In the genomic region with DNA sequence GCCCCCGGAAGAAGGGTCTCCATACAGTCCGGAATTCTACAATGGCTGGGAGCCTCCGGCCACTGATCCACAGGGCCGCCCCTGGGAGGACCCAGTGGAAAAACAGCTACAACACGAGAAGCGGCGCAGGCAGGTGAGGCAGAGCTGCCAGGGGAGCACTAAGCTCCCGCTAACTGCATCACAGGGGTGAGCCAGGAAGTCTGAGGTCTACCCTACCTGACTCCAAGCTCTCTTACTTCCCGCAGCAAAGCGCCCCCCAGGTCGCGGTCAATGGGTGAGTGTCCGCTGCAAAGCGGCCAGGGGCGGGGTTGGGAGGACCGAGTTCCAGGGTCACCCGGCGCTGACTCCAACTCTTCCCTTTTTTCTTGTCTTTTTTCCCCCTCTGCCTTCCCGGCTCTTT, we compare ENCODE assay signal across 26 mouse cellular contexts. TPM values are rescaled to one million over a fixed set of nuclear protein-coding genes. Genes with fewer than 3 reads are reported as not detected.
DNase-seq lines count a peak whose midpoint lies in the region; ATAC-seq and TF ChIP-seq lines count a peak whose summit lies in the region.
"Had no signal": no experiment of that assay in that cellular context is flagged by ENCODE, and none has a peak within 500 bp of the region (broad histone marks: within the 10 kb centered on the region; RNA-seq: fewer than 3 reads in every experiment).

No protein-coding gene starts in this region.

- TF ChIP-seq CTCF in E14TG2a.4 (conservative IDR thresholded peaks at IDR 0.05; ENCODE audit: low read length), result no peak
- no peak for TF ChIP-seq CTCF in left cerebral cortex, adult 2 months (IDR thresholded peaks at IDR 0.05)

- no peak for ATAC-seq in heart, embryonic 13.5 days (ENCODE audit: extremely low read depth, insufficient number of reproducible peaks, low FRiP score, low TSS enrichment)
- ATAC-seq in kidney, embryonic 16.5 days (ENCODE audit: low FRiP score, low TSS enrichment), result no peak
- ATAC-seq: forebrain, embryonic 16.5 days; inflammation-experienced regulatory T-cells, adult 6 months; lung, postnatal 0 days had no signal

- intact Hi-C loops in heart, postnatal 36 days (cut with DNase I), result loop anchor here (2.0 to 5.0 kb wide), 3 partner anchors 177 to 372 kb away; no protein-coding TSS in a partner anchor
- intact Hi-C loops in left cerebral cortex, adult 2 months (cut with DNase I), result loop anchor here (5.0 kb wide), 3 partner anchors 327 to 872 kb away; a partner anchor contains a TSS

- H3K4me2 ChIP-seq in heart, embryonic 13.5 days, result peak overlapping the region; percentile 52
- H3K4me2 ChIP-seq in kidney, embryonic 16.5 days (replicated peaks; ENCODE audit: low read depth, low read length), result peak overlapping the region; percentile 26; the same call in 1 of the 2 replicates
- H3K4me2 ChIP-seq: embryonic facial prominence, embryonic 15.5 days; hindbrain, embryonic 14.5 days; limb, embryonic 13.5 days; midbrain, embryonic 11.5 days had no signal

- H3K36me3 ChIP-seq in heart, embryonic 13.5 days, result no peaks in the 10 kb centered on the region
- no peaks in the 10 kb centered on the region; the same call in 1 of the 2 replicates for H3K36me3 ChIP-seq in kidney, embryonic 16.5 days (ENCODE audit: insufficient read depth, low read length)
- H3K36me3 ChIP-seq in E14TG2a.4 (ENCODE audit: insufficient read depth, low read length) (no peaks in the 10 kb centered on the region), ES-E14 (ENCODE audit: control insufficient read depth, insufficient read depth, low read length, poor library complexity, severe bottlenecking) (no peaks in the 10 kb centered on the region)
- H3K36me3 ChIP-seq: embryonic facial prominence, embryonic 15.5 days; limb, embryonic 13.5 days had no signal

- 4% methylated on average over 19 of the region's 19 CpGs for WGBS in heart, embryonic 13.5 days
- WGBS in kidney, embryonic 16.5 days, result 11% methylated on average over 19 of the region's 19 CpGs

- peak overlapping the region; percentile 19 for H3K4me3 ChIP-seq in heart, embryonic 13.5 days
- H3K4me3 ChIP-seq in kidney, embryonic 16.5 days (ENCODE audit: low read length), result no peak overlapping the region
- H3K4me3 ChIP-seq in E14TG2a.4 (replicated peaks; ENCODE audit: low read length) (peak overlapping the region; percentile 55), ES-E14 (ENCODE audit: insufficient read depth in 1 of 2, low read depth in 1 of 2, low read length in 2 of 2, poor library complexity in 1 of 2, severe bottlenecking in 1 of 2) (peak overlapping the region; percentile 14 to 37; a peak in 2 of 4 replicates)
- no peak overlapping the region for H3K4me3 ChIP-seq in left cerebral cortex, adult 2 months
- H3K4me3 ChIP-seq: embryonic facial prominence, embryonic 15.5 days; layer of hippocampus, adult 2 months; limb, embryonic 13.5 days had no signal

- H3K27ac ChIP-seq in heart, embryonic 13.5 days (replicated peaks), result no peak overlapping the region
- no peak overlapping the region for H3K27ac ChIP-seq in kidney, embryonic 16.5 days (ENCODE audit: low read length)
- H3K27ac ChIP-seq in ES-E14 (ENCODE audit: insufficient read depth, low read depth, low read length, poor library complexity, severe bottlenecking), result no peak overlapping the region
- no peak overlapping the region for H3K27ac ChIP-seq in left cerebral cortex, adult 2 months
- H3K27ac ChIP-seq: embryonic facial prominence, embryonic 15.5 days; hindbrain, embryonic 14.5 days; layer of hippocampus, adult 2 months; limb, embryonic 13.5 days; macrophage; stomach, postnatal 0 days had no signal

- H3K9ac ChIP-seq in heart, embryonic 13.5 days, result peak overlapping the region; percentile 15; the same call in 1 of the 2 replicates
- no peak overlapping the region for H3K9ac ChIP-seq in kidney, embryonic 16.5 days (replicated peaks; ENCODE audit: low read length)
- H3K9ac ChIP-seq in ES-E14 (ENCODE audit: insufficient read depth, low read depth, low read length, poor library complexity, severe bottlenecking), result no peak overlapping the region
- H3K9ac ChIP-seq: embryonic facial prominence, embryonic 15.5 days; hindbrain, embryonic 14.5 days; limb, embryonic 13.5 days had no signal

- DNase-seq in heart, postnatal 36 days, result no peak
- DNase-seq in kidney, postnatal 25 days, result no peak
- DNase-seq in ES-E14 (ENCODE audit: low read depth, low spot score), result no peak
- no peak for DNase-seq in left cerebral cortex, adult 2 months (ENCODE audit: extremely low spot score in 1 of 2, low spot score in 2 of 2)
- DNase-seq: adrenal gland, postnatal 14 days; cerebellum, adult 2 months; cerebellum, postnatal 25 days; gastrocnemius, postnatal 10 days; kidney, adult 18-20 months; kidney, postnatal 14 days; thymus, adult 2 months had no signal

- in situ Hi-C loops in ES-E14 (cut with MboI; ENCODE audit: low sequenced_read_pairs in 2 of 2, unreplicated experiment in 2 of 2), result no loop called here

- H3K4me1 ChIP-seq in heart, embryonic 13.5 days, result peaks cover 25% of the 10 kb centered on the region
- peaks cover 14% of the 10 kb centered on the region for H3K4me1 ChIP-seq in kidney, embryonic 16.5 days (ENCODE audit: insufficient read depth, low read length)
- H3K4me1 ChIP-seq in E14TG2a.4 (replicated peaks; ENCODE audit: low read depth, low read length) (peaks cover 53% of the 10 kb centered on the region), ES-E14 (ENCODE audit: control insufficient read depth in 2 of 2, insufficient read depth in 2 of 2, low read length in 2 of 2, poor library complexity in 1 of 2) (peaks cover 1 to 4% of the 10 kb centered on the region in 2 experiments; a peak in 1 of 4 replicates)

- peaks cover 68% of the 10 kb centered on the region for H3K27me3 ChIP-seq in heart, embryonic 13.5 days (replicated peaks)
- H3K27me3 ChIP-seq in kidney, embryonic 16.5 days (ENCODE audit: insufficient read depth, low read length), result peaks cover 36% of the 10 kb centered on the region
- peaks cover 73% of the 10 kb centered on the region for H3K27me3 ChIP-seq in E14TG2a.4 (ENCODE audit: insufficient read depth, low read length)

- H3K9me3 ChIP-seq in heart, embryonic 13.5 days, result no peaks in the 10 kb centered on the region; the same call in 1 of the 2 replicates
- no peaks in the 10 kb centered on the region for H3K9me3 ChIP-seq in kidney, embryonic 16.5 days (ENCODE audit: low read length)
- no peaks in the 10 kb centered on the region for H3K9me3 ChIP-seq in E14TG2a.4 (ENCODE audit: low read length)
- no peaks in the 10 kb centered on the region for H3K9me3 ChIP-seq in ES-E14 (ENCODE audit: control insufficient read depth, insufficient read depth, low read depth, low read length)
- H3K9me3 ChIP-seq: embryonic facial prominence, embryonic 15.5 days; limb, embryonic 13.5 days had no signal

TF ChIP-seq in ES-E14, 5 proteins besides CTCF, POLR2A, EP300 and RAD21:
- no peak for TF ChIP-seq ZNF384 (IDR thresholded peaks at IDR 0.05; ENCODE audit: low read depth, low read length)
- no peak for TF ChIP-seq MAFK (IDR thresholded peaks at IDR 0.05; ENCODE audit: insufficient read depth, low read depth, low read length)
- TF ChIP-seq ZC3H11A (IDR thresholded peaks at IDR 0.05; ENCODE audit: borderline replicate concordance, low read depth, low read length), result no peak
- no peak for TF ChIP-seq CHD2 (IDR thresholded peaks at IDR 0.05; ENCODE audit: low read depth, low read length)
- no peak for TF ChIP-seq HCFC1 (IDR thresholded peaks at IDR 0.05; ENCODE audit: borderline replicate concordance, insufficient read depth, low read length)

RNA-seq across cellular contexts. Expression of a gene that starts 13.5 kb away (rescaled TPM):
- polyA plus RNA-seq in heart, embryonic 13.5 days (2015; fragmentation: Nextera tagmentation; extraction: Ambion mirVana), result 3.3 and 4.2 TPM in 2 replicates
- 1 to 10 TPM; 1.5 to 3.5 TPM for total RNA-seq in heart, postnatal 36 days (2021)
- polyA plus RNA-seq in kidney, embryonic 16.5 days (2015; fragmentation: Nextera tagmentation; extraction: Ambion mirVana), result 8.8 and 10.1 TPM in 2 replicates
- total RNA-seq in ES-E14 (2012; rRNA removed), result 0.18 and 0.42 TPM in 2 replicates
- 1 to 10 TPM; 5.3 to 5.4 TPM for total RNA-seq in left cerebral cortex, adult 2 months (2021)

RNA-seq across cellular contexts. Expression of a gene that starts 27.5 kb away (rescaled TPM):
- 29.2 and 33.9 TPM in 2 replicates for polyA plus RNA-seq in heart, embryonic 13.5 days (2015; fragmentation: Nextera tagmentation; extraction: Ambion mirVana)
- 10 to 100 TPM; 59.7 to 62.2 TPM for total RNA-seq in heart, postnatal 36 days (2021)
- polyA plus RNA-seq in kidney, embryonic 16.5 days (2015; fragmentation: Nextera tagmentation; extraction: Ambion mirVana), result 22.1 and 31.6 TPM in 2 replicates
- total RNA-seq in ES-E14 (2012; rRNA removed), result 83.2 and 126 TPM in 2 replicates
- total RNA-seq in left cerebral cortex, adult 2 months (2021), result 100 to 1,000 TPM; 173 to 177 TPM

RNA-seq across cellular contexts. Expression of a gene that starts 28.5 kb away (rescaled TPM):
- polyA plus RNA-seq in heart, embryonic 13.5 days (2015; fragmentation: Nextera tagmentation; extraction: Ambion mirVana), result 24.7 and 29.9 TPM in 2 replicates
- 10 to 100 TPM; 24.6 to 31.3 TPM for total RNA-seq in heart, postnatal 36 days (2021)
- polyA plus RNA-seq in kidney, embryonic 16.5 days (2015; fragmentation: Nextera tagmentation; extraction: Ambion mirVana), result 34.4 and 34.5 TPM in 2 replicates
- total RNA-seq in ES-E14 (2012; rRNA removed), result 25.3 and 27.0 TPM in 2 replicates
- 10 to 100 TPM; 25.1 to 29.3 TPM for total RNA-seq in left cerebral cortex, adult 2 months (2021)

RNA-seq across cellular contexts. Expression of a gene that starts 42.2 kb away (rescaled TPM):
- 610 and 755 TPM in 2 replicates for polyA plus RNA-seq in heart, embryonic 13.5 days (2015; fragmentation: Nextera tagmentation; extraction: Ambion mirVana)
- 10 to 100 TPM; 20.0 to 21.3 TPM for total RNA-seq in heart, postnatal 36 days (2021)
- 20.9 and 21.6 TPM in 2 replicates for polyA plus RNA-seq in kidney, embryonic 16.5 days (2015; fragmentation: Nextera tagmentation; extraction: Ambion mirVana)
- 6.3 and 8.4 TPM in 2 replicates for total RNA-seq in ES-E14 (2012; rRNA removed)
- 1 to 10 TPM; 7.4 to 9.2 TPM for total RNA-seq in left cerebral cortex, adult 2 months (2021)
- total RNA-seq: monocyte, adult 5-6 weeks had no signal

RNA-seq across cellular contexts. Expression of a gene that starts 50.1 kb away (rescaled TPM):
- 2,083 and 2,324 TPM in 2 replicates for polyA plus RNA-seq in heart, embryonic 13.5 days (2015; fragmentation: Nextera tagmentation; extraction: Ambion mirVana)
- total RNA-seq in heart, postnatal 36 days (2021), result over 10,000 TPM in 1 of 2 experiments, 1,000 to 10,000 TPM in 1; 9,756 to 10,673 TPM
- 5.8 and 6.1 TPM in 2 replicates for polyA plus RNA-seq in kidney, embryonic 16.5 days (2015; fragmentation: Nextera tagmentation; extraction: Ambion mirVana)
- total RNA-seq in ES-E14 (2012; rRNA removed), result 7.8 and 17.9 TPM in 2 replicates
- under 1 TPM; 0.84 to 0.96 TPM for total RNA-seq in left cerebral cortex, adult 2 months (2021)
- total RNA-seq: left cerebral cortex, postnatal 10 days had no signal

Comparison
In these comparisons a context has a peak if more than half of its experiments do, and no peak if none do; other contexts are left out.
1. H3K4me3 ChIP-seq: peak in heart, embryonic 13.5 days (single experiment), E14TG2a.4 (single experiment) and ES-E14 (2 of 2); none in kidney, embryonic 16.5 days (single experiment) and left cerebral cortex, adult 2 months (single experiment).